In genomic region chrX:7079820-7080429, GRCm38 (mm10) we compare ENCODE assay signal across 27 mouse cellular contexts. TPM values are rescaled to one million over a fixed set of nuclear protein-coding genes. Genes with fewer than 3 reads are reported as not detected.
DNase-seq lines count a peak whose midpoint lies in the region; ATAC-seq lines count a peak whose summit lies in the region.
"Had no signal": no experiment of that assay in that cellular context is flagged by ENCODE, and none has a peak within 500 bp of the region (broad histone marks: within the 10 kb centered on the region; RNA-seq: fewer than 3 reads in every experiment).

No protein-coding gene starts in this region.

- H3K27me3 ChIP-seq in heart, embryonic 11.5 days (ENCODE audit: control insufficient read depth, insufficient read depth, low read length), result no peaks in the 10 kb centered on the region
- no peaks in the 10 kb centered on the region for H3K27me3 ChIP-seq in midbrain, embryonic 14.5 days (ENCODE audit: control insufficient read depth, insufficient read depth, low read length)
- no peaks in the 10 kb centered on the region for H3K27me3 ChIP-seq in midbrain, embryonic 13.5 days
- H3K27me3 ChIP-seq in embryonic facial prominence, embryonic 14.5 days (replicated peaks; ENCODE audit: control insufficient read depth, insufficient read depth, low read length), result no peaks in the 10 kb centered on the region
- H3K27me3 ChIP-seq: CH12.LX; limb, embryonic 12.5 days; liver, embryonic 15.5 days; neural tube, embryonic 12.5 days; stomach, embryonic 15.5 days had no signal

- peak overlapping the region; percentile 16 for H3K4me2 ChIP-seq in heart, embryonic 11.5 days
- H3K4me2 ChIP-seq in midbrain, embryonic 14.5 days (ENCODE audit: low read length), result no peak overlapping the region
- no peak overlapping the region for H3K4me2 ChIP-seq in midbrain, embryonic 13.5 days (replicated peaks)
- H3K4me2 ChIP-seq in embryonic facial prominence, embryonic 14.5 days (ENCODE audit: low read depth, low read length), result no peak overlapping the region
- H3K4me2 ChIP-seq: hindbrain, embryonic 14.5 days; limb, embryonic 12.5 days; liver, embryonic 15.5 days; neural tube, embryonic 12.5 days; stomach, embryonic 15.5 days had no signal

- no peaks in the 10 kb centered on the region for H3K36me3 ChIP-seq in heart, embryonic 11.5 days (ENCODE audit: control insufficient read depth, insufficient read depth, low read length)
- H3K36me3 ChIP-seq in midbrain, embryonic 14.5 days (ENCODE audit: control insufficient read depth, insufficient read depth, low read length), result no peaks in the 10 kb centered on the region
- no peaks in the 10 kb centered on the region for H3K36me3 ChIP-seq in midbrain, embryonic 13.5 days
- H3K36me3 ChIP-seq in embryonic facial prominence, embryonic 14.5 days (ENCODE audit: control insufficient read depth, insufficient read depth, low read length), result no peaks in the 10 kb centered on the region
- H3K36me3 ChIP-seq: limb, embryonic 12.5 days; liver, embryonic 15.5 days; neural tube, embryonic 12.5 days; stomach, embryonic 15.5 days had no signal

- H3K4me3 ChIP-seq in heart, embryonic 11.5 days (ENCODE audit: low read depth, low read length), result no peak overlapping the region
- no peak overlapping the region for H3K4me3 ChIP-seq in midbrain, embryonic 14.5 days (replicated peaks; ENCODE audit: low read depth, low read length)
- H3K4me3 ChIP-seq in midbrain, embryonic 13.5 days (replicated peaks), result no peak overlapping the region
- H3K4me3 ChIP-seq in embryonic facial prominence, embryonic 14.5 days (ENCODE audit: low read depth, low read length), result no peak overlapping the region
- H3K4me3 ChIP-seq: erythroblast, embryonic 14.5 days; left cerebral cortex, adult 2 months; limb, embryonic 12.5 days; liver, embryonic 15.5 days; neural tube, embryonic 12.5 days; stomach, embryonic 15.5 days had no signal

- H3K9ac ChIP-seq in heart, embryonic 11.5 days (ENCODE audit: low read depth, low read length), result no peak overlapping the region
- no peak overlapping the region for H3K9ac ChIP-seq in midbrain, embryonic 14.5 days (replicated peaks; ENCODE audit: low read length)
- no peak overlapping the region for H3K9ac ChIP-seq in midbrain, embryonic 13.5 days (replicated peaks)
- no peak overlapping the region for H3K9ac ChIP-seq in embryonic facial prominence, embryonic 14.5 days (ENCODE audit: low read depth, low read length)
- H3K9ac ChIP-seq: hindbrain, embryonic 14.5 days; limb, embryonic 12.5 days; liver, embryonic 15.5 days; neural tube, embryonic 12.5 days; stomach, embryonic 15.5 days had no signal

- no peak; the same call in 1 of the 2 replicates for ATAC-seq in heart, embryonic 11.5 days (replicated peaks; ENCODE audit: insufficient number of reproducible peaks, low FRiP score, low TSS enrichment)
- no peak for ATAC-seq in midbrain, embryonic 14.5 days (ENCODE audit: low FRiP score, low TSS enrichment)
- no peak for ATAC-seq in midbrain, embryonic 13.5 days
- ATAC-seq in embryonic facial prominence, embryonic 14.5 days (ENCODE audit: low read depth), result peak; percentile 76
- ATAC-seq: forebrain, embryonic 14.5 days; intestine, embryonic 16.5 days; lung, postnatal 0 days had no signal

- H3K4me1 ChIP-seq in heart, embryonic 11.5 days (ENCODE audit: control insufficient read depth, insufficient read depth, low read length), result no peaks in the 10 kb centered on the region; the same call in 1 of the 2 replicates
- H3K4me1 ChIP-seq in midbrain, embryonic 14.5 days (ENCODE audit: control insufficient read depth, insufficient read depth, low read length), result no peaks in the 10 kb centered on the region
- no peaks in the 10 kb centered on the region for H3K4me1 ChIP-seq in midbrain, embryonic 13.5 days (replicated peaks)
- H3K4me1 ChIP-seq in embryonic facial prominence, embryonic 14.5 days (ENCODE audit: control insufficient read depth, insufficient read depth, low read length), result no peaks in the 10 kb centered on the region
- H3K4me1 ChIP-seq: limb, embryonic 12.5 days; liver, embryonic 15.5 days; neural tube, embryonic 12.5 days; stomach, embryonic 15.5 days had no signal

- WGBS in heart, embryonic 11.5 days (ENCODE audit: insufficient replicate concordance), result 40% methylated on average over 6 of the region's 6 CpGs
- 78% methylated on average over 6 of the region's 6 CpGs for WGBS in midbrain, embryonic 14.5 days
- WGBS in midbrain, embryonic 13.5 days, result 81% methylated on average over 6 of the region's 6 CpGs
- 50% methylated on average over 6 of the region's 6 CpGs for WGBS in embryonic facial prominence, embryonic 14.5 days

- H3K9me3 ChIP-seq in heart, embryonic 11.5 days (replicated peaks; ENCODE audit: control insufficient read depth, low read length), result no peaks in the 10 kb centered on the region
- H3K9me3 ChIP-seq in midbrain, embryonic 14.5 days (ENCODE audit: control insufficient read depth, low read length), result no peaks in the 10 kb centered on the region
- no peaks in the 10 kb centered on the region for H3K9me3 ChIP-seq in midbrain, embryonic 13.5 days
- H3K9me3 ChIP-seq in embryonic facial prominence, embryonic 14.5 days (ENCODE audit: control insufficient read depth, low read length), result no peaks in the 10 kb centered on the region
- H3K9me3 ChIP-seq: limb, embryonic 12.5 days; liver, embryonic 15.5 days; neural tube, embryonic 12.5 days; stomach, embryonic 15.5 days had no signal

- DNase-seq in heart, adult 8-10 months (ENCODE audit: low spot score), result no peak
- DNase-seq in midbrain, embryonic 14.5 days, result peak; percentile 4
- peak; percentile 77 for DNase-seq in embryonic facial prominence, embryonic 14.5 days (ENCODE audit: low spot score)
- DNase-seq in c-Kit-positive CD71-positive TER-119-positive erythroid progenitor cells, embryonic 14.5 days (ENCODE audit: low spot score), result no peak
- DNase-seq in thymus, postnatal 10 days (ENCODE audit: low spot score in 2 of 2), result no peak
- DNase-seq: cerebellum, adult 2 months; kidney, postnatal 10 days; spleen, adult 18-20 months; thymus, postnatal 25 days had no signal

- H3K27ac ChIP-seq in heart, embryonic 11.5 days (ENCODE audit: low read depth, low read length), result peak overlapping the region; percentile 70; the same call in 1 of the 2 replicates
- H3K27ac ChIP-seq in midbrain, embryonic 14.5 days (replicated peaks; ENCODE audit: low read depth, low read length), result no peak overlapping the region
- H3K27ac ChIP-seq in midbrain, embryonic 13.5 days, result no peak overlapping the region
- no peak overlapping the region for H3K27ac ChIP-seq in embryonic facial prominence, embryonic 14.5 days (replicated peaks; ENCODE audit: low read depth, low read length)
- H3K27ac ChIP-seq: hindbrain, embryonic 14.5 days; left cerebral cortex, adult 2 months; limb, embryonic 12.5 days; liver, embryonic 15.5 days; neural tube, embryonic 12.5 days; stomach, embryonic 15.5 days had no signal

RNA-seq across cellular contexts. Expression of gene Akap4, which starts 12.6 kb away (rescaled TPM):
- 0.06 TPM in 1 of 2 replicates, not detected in the other for polyA plus RNA-seq in heart, embryonic 11.5 days (2014; fragmentation: Nextera tagmentation; extraction: Ambion mirVana)
- total RNA-seq in heart, adult 8-10 months (2022), result not detected
- not detected in 2 replicates for polyA plus RNA-seq in midbrain, embryonic 14.5 days (2014; fragmentation: Nextera tagmentation; extraction: Ambion mirVana)
- not detected in 2 replicates for polyA plus RNA-seq in midbrain, embryonic 13.5 days (2015; fragmentation: Nextera tagmentation; extraction: Ambion mirVana)
- polyA plus RNA-seq in embryonic facial prominence, embryonic 14.5 days (2014; fragmentation: Nextera tagmentation; extraction: Ambion mirVana), result not detected in 2 replicates
- total RNA-seq: adrenal gland, adult 2 months; CH12.LX; common myeloid progenitor, adult 5-6 weeks; layer of hippocampus, adult 8-10 months; left cerebral cortex, adult 2 months; megakaryocyte progenitor cell, adult 5-6 weeks had no signal
- polyA plus RNA-seq: adrenal gland, adult 2 months; cerebellum, adult 2 months; erythroblast, embryonic 14.5 days; forebrain, embryonic 14.5 days; hindbrain, embryonic 14.5 days; intestine, embryonic 16.5 days; limb, embryonic 12.5 days; liver, embryonic 15.5 days; lung, postnatal 0 days; neural tube, embryonic 12.5 days; stomach, embryonic 15.5 days had no signal

RNA-seq across cellular contexts. Expression of gene Ccnb3, which starts 38.5 kb away (rescaled TPM):
- 0.24 and 0.35 TPM in 2 replicates for polyA plus RNA-seq in heart, embryonic 11.5 days (2014; fragmentation: Nextera tagmentation; extraction: Ambion mirVana)
- total RNA-seq in heart, adult 8-10 months (2022), result not detected
- not detected in 2 replicates for polyA plus RNA-seq in midbrain, embryonic 14.5 days (2014; fragmentation: Nextera tagmentation; extraction: Ambion mirVana)
- polyA plus RNA-seq in midbrain, embryonic 13.5 days (2015; fragmentation: Nextera tagmentation; extraction: Ambion mirVana), result not detected in 2 replicates
- 0.15 and 0.17 TPM in 2 replicates for polyA plus RNA-seq in embryonic facial prominence, embryonic 14.5 days (2014; fragmentation: Nextera tagmentation; extraction: Ambion mirVana)
- total RNA-seq: CH12.LX; common myeloid progenitor, adult 5-6 weeks; layer of hippocampus, adult 8-10 months; left cerebral cortex, adult 2 months; megakaryocyte progenitor cell, adult 5-6 weeks had no signal
- polyA plus RNA-seq: adrenal gland, adult 2 months; cerebellum, adult 2 months; erythroblast, embryonic 14.5 days; forebrain, embryonic 14.5 days; gonadal fat pad, adult 2 months; hindbrain, embryonic 14.5 days; intestine, embryonic 16.5 days; liver, embryonic 15.5 days; lung, postnatal 0 days; neural tube, embryonic 12.5 days had no signal

Comparison
In these comparisons a context has a peak if more than half of its experiments do, and no peak if none do; other contexts are left out.
1. DNase-seq: peak in midbrain, embryonic 14.5 days (single experiment) and embryonic facial prominence, embryonic 14.5 days (single experiment); none in heart, adult 8-10 months (single experiment), c-Kit-positive CD71-positive TER-119-positive erythroid progenitor cells, embryonic 14.5 days (single experiment) and thymus, postnatal 10 days (0 of 2).